Comparison of ENCODE assay signal across 24 mouse cellular contexts in genomic region chr15:31442698-31443097, GRCm38 (mm10). TPM values are rescaled to one million over a fixed set of nuclear protein-coding genes. Genes with fewer than 3 reads are reported as not detected.
DNase-seq lines count a peak whose midpoint lies in the region; ATAC-seq lines count a peak whose summit lies in the region.
"Had no signal": no experiment of that assay in that cellular context is flagged by ENCODE, and none has a peak within 500 bp of the region (broad histone marks: within the 10 kb centered on the region; RNA-seq: fewer than 3 reads in every experiment).

No protein-coding gene starts in this region.

- H3K9ac ChIP-seq in forebrain, embryonic 11.5 days (ENCODE audit: low read length): no peak overlapping the region
- no peak overlapping the region for H3K9ac ChIP-seq in forebrain, embryonic 14.5 days (ENCODE audit: low read length)
- H3K9ac ChIP-seq: forebrain, embryonic 12.5 days; heart, embryonic 13.5 days; hindbrain, embryonic 13.5 days; intestine, embryonic 15.5 days had no signal

- H3K9me3 ChIP-seq in forebrain, embryonic 11.5 days (ENCODE audit: control insufficient read depth, low read length): no peaks in the 10 kb centered on the region
- H3K9me3 ChIP-seq in forebrain, embryonic 14.5 days (replicated peaks; ENCODE audit: control insufficient read depth, low read length): no peaks in the 10 kb centered on the region
- H3K9me3 ChIP-seq: forebrain, embryonic 12.5 days; heart, embryonic 13.5 days; hindbrain, embryonic 10.5 days; hindbrain, embryonic 13.5 days; intestine, embryonic 15.5 days had no signal

- intact Hi-C loops in heart, postnatal 10 days (cut with DNase I): no loop called here

- WGBS in forebrain, embryonic 11.5 days: 93% methylated on average over 4 of the region's 4 CpGs
- 89% methylated on average over 4 of the region's 4 CpGs for WGBS in forebrain, embryonic 14.5 days

- no peak overlapping the region for H3K4me3 ChIP-seq in forebrain, embryonic 11.5 days (ENCODE audit: low read depth, low read length)
- no peak overlapping the region for H3K4me3 ChIP-seq in forebrain, embryonic 14.5 days (ENCODE audit: low read depth, low read length)
- H3K4me3 ChIP-seq: forebrain, embryonic 12.5 days; heart, embryonic 13.5 days; hindbrain, embryonic 10.5 days; hindbrain, embryonic 13.5 days; intestine, embryonic 15.5 days had no signal

- H3K36me3 ChIP-seq in forebrain, embryonic 11.5 days (ENCODE audit: control insufficient read depth, insufficient read depth, low read length): no peaks in the 10 kb centered on the region
- H3K36me3 ChIP-seq in forebrain, embryonic 14.5 days (ENCODE audit: control insufficient read depth, insufficient read depth, low read length): no peaks in the 10 kb centered on the region
- H3K36me3 ChIP-seq: forebrain, embryonic 12.5 days; heart, embryonic 13.5 days; hindbrain, embryonic 10.5 days; hindbrain, embryonic 13.5 days; intestine, embryonic 15.5 days had no signal

- no peaks in the 10 kb centered on the region for H3K27me3 ChIP-seq in forebrain, embryonic 11.5 days (ENCODE audit: control insufficient read depth, insufficient read depth, low read length)
- no peaks in the 10 kb centered on the region for H3K27me3 ChIP-seq in forebrain, embryonic 14.5 days (replicated peaks; ENCODE audit: control insufficient read depth, insufficient read depth, low read length)
- H3K27me3 ChIP-seq: forebrain, embryonic 12.5 days; heart, embryonic 13.5 days; hindbrain, embryonic 13.5 days; intestine, embryonic 15.5 days had no signal

- H3K4me2 ChIP-seq in forebrain, embryonic 11.5 days (ENCODE audit: low read depth, low read length, severe bottlenecking): no peak overlapping the region
- H3K4me2 ChIP-seq in forebrain, embryonic 14.5 days (ENCODE audit: low read length): no peak overlapping the region
- H3K4me2 ChIP-seq: forebrain, embryonic 12.5 days; heart, embryonic 13.5 days; hindbrain, embryonic 13.5 days; intestine, embryonic 15.5 days had no signal

- no peak overlapping the region for H3K27ac ChIP-seq in forebrain, embryonic 11.5 days (ENCODE audit: low read depth, low read length)
- H3K27ac ChIP-seq in forebrain, embryonic 14.5 days (ENCODE audit: low read depth, low read length): no peak overlapping the region
- H3K27ac ChIP-seq: forebrain, embryonic 12.5 days; heart, embryonic 13.5 days; hindbrain, embryonic 10.5 days; hindbrain, embryonic 13.5 days; intestine, embryonic 15.5 days had no signal

- ATAC-seq in forebrain, embryonic 11.5 days (replicated peaks; ENCODE audit: low FRiP score): no peak
- no peak for ATAC-seq in forebrain, embryonic 14.5 days
- ATAC-seq: activated CD4-positive, CD25-positive, alpha-beta regulatory T cell, adult 4 months; forebrain, embryonic 16.5 days; hindbrain, embryonic 16.5 days; intestine, embryonic 15.5 days had no signal

- peak; percentile 16 for DNase-seq in forebrain, embryonic 11.5 days (ENCODE audit: low spot score)
- no peak for DNase-seq in forebrain, embryonic 14.5 days (ENCODE audit: low spot score)
- DNase-seq in heart, adult 11 months: peak; percentile 79
- no peak for DNase-seq in heart, postnatal 10 days
- peak; percentile 53 for DNase-seq in layer of hippocampus, adult 8-10 months (ENCODE audit: low spot score in 2 of 2)
- DNase-seq in layer of hippocampus, adult 9-10 months (ENCODE audit: low spot score): no peak
- peak; percentile 46 for DNase-seq in brain, adult 2 months (ENCODE audit: low read depth, low spot score)
- DNase-seq: adrenal gland, adult 8-10 months; cerebellum, adult 18-20 months; cerebellum, adult 9-10 months; cerebellum, postnatal 14 days; gastrocnemius, postnatal 10 days; heart, adult 18-20 months had no signal

- no peaks in the 10 kb centered on the region for H3K4me1 ChIP-seq in forebrain, embryonic 11.5 days (replicated peaks; ENCODE audit: control insufficient read depth, insufficient read depth, low read length)
- H3K4me1 ChIP-seq in forebrain, embryonic 14.5 days (ENCODE audit: control insufficient read depth, insufficient read depth, low read length): no peaks in the 10 kb centered on the region
- H3K4me1 ChIP-seq: forebrain, embryonic 12.5 days; hindbrain, embryonic 10.5 days; intestine, embryonic 15.5 days had no signal

RNA-seq across cellular contexts. Expression of gene Ropn1l, which starts 10.8 kb away (rescaled TPM):
- 3.5 and 3.9 TPM in 2 replicates for polyA plus RNA-seq in forebrain, embryonic 11.5 days (2014; fragmentation: Nextera tagmentation; extraction: Ambion mirVana)
- 2.1 and 3.2 TPM in 2 replicates for polyA plus RNA-seq in forebrain, embryonic 14.5 days (2014; fragmentation: Nextera tagmentation; extraction: Ambion mirVana)
- under 1 TPM in 1 of 2 experiments, not detected in 1; 0.27 TPM for total RNA-seq in heart, postnatal 10 days (2021)
- total RNA-seq in layer of hippocampus, adult 8-10 months (2022): 1 to 10 TPM in 2 of 4 experiments, under 1 TPM in 1, not detected in 1; 0.45 to 1.2 (median 1.2) TPM
- total RNA-seq: ES-E14; gastrocnemius, adult 18-20 months; heart, adult 18-20 months; heart, postnatal 25 days had no signal

Comparison
In these comparisons a context has a peak if more than half of its experiments do, and no peak if none do; other contexts are left out.
1. DNase-seq: peak in forebrain, embryonic 11.5 days (single experiment), heart, adult 11 months (single experiment), layer of hippocampus, adult 8-10 months (2 of 2) and brain, adult 2 months (single experiment); none in forebrain, embryonic 14.5 days (single experiment), heart, postnatal 10 days (0 of 2) and layer of hippocampus, adult 9-10 months (single experiment).